Mouse (Mus musculus): Measurements from ENCODE around the gene Tmem53. TPM values are rescaled to one million over a fixed set of nuclear protein-coding genes. Genes with fewer than 3 reads are reported as not detected.

The Tmem53 gene
- total RNA-seq (2017) = 3.8 TPM in 1 of 2 replicates, not detected in the other

DNA sequence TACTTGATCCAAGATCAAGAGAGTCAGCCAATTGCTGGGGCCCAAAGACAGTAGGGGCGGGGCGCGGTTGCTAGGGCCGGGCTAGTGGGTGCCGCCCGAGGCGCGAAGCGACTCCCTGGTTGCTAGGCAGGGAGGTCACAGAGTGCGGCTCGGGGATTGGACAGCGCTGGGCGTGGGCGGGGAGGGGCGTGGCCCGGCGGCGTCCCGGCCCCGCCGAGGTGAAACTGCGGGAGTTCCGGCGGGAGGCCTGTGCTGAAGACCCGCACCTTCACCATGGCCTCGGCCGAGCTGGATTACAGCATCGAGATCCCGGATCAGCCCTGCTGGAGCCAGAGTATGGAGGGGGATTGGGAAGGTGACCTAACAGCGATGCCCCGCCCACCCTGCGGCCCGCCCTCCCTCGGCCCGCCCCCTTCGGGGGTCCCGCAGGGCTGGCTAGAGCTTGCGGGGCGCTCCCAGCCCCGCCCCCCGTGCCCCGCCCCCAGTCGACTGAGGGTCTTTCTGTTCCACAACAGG is at the start of gene Tmem53, which contains the start of gene Armh1:
Gene Tmem53, plus strand, starts transcription at position 151 of the 516 bp plus-strand sequence.
Gene Armh1, minus strand, starts transcription at position 325 of the 516 bp plus-strand sequence.
- ATAC-seq (replicated peaks in 1 of 2; ENCODE audit: insufficient read depth in 1 of 2, low FRiP score in 2 of 2, low TSS enrichment in 1 of 2, low read depth in 1 of 2, poor library complexity in 2 of 2, severe bottlenecking in 2 of 2) = peak; percentile 91 to 95

DNA sequence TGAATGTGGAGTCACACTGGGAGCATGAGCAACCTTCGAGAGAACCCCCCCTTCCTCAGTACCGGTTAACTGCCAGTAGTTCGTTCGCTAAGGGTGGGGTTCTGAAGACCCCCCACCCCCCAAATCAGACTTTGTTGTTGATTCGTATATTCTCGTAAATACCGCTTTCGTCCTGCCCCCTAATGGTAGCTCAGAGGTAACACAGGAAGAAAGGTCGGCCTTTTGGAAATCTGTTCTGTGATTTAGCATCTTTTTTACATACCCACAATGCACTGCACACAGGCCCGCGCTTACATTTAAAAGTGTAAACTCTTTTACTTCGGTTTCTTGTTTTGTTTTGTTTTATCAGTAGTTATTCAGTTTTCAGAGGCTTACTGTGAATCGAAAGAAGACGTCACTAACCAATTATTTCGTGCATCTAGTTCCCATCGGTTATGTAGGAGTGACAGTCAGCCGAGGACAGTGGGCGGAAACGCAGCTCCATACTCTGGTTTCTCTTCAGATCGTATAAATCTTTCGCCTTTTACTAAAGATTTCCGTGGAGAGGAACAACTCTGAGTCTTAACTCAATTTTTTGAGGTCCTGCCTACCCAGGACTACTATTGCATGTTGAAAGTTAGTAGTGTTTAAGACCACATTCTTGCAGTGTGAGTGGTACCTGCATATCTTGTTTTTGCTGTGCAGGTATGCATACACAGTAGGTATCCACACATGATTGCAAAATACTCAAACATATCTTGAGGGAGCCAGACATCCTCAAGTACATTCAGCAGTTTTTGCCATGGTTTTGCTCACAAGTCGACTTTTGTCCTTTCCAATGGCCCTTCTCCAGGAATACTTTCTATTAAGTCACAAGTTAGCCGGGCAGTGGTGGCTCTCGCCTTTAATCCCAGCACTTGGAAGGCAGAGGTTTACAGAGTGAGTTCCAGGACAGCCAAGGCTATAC is 49.4 kb upstream of the Tmem53 start:
- peak; percentile 56 to 84 for ATAC-seq (replicated peaks in 1 of 2; ENCODE audit: insufficient read depth in 1 of 2, low FRiP score in 2 of 2, low TSS enrichment in 1 of 2, low read depth in 1 of 2, poor library complexity in 2 of 2, severe bottlenecking in 2 of 2)

GRCm38 (mm10) chr4:117202992-117203354 is 48.8 kb upstream of the Tmem53 start:
- ATAC-seq (replicated peaks in 1 of 2; ENCODE audit: insufficient read depth in 1 of 2, low FRiP score in 2 of 2, low TSS enrichment in 1 of 2, low read depth in 1 of 2, poor library complexity in 2 of 2, severe bottlenecking in 2 of 2) = no peak

GRCm38 (mm10) chr4:117209592-117209991 is 42.2 kb upstream of the Tmem53 start:
- no peak for ATAC-seq (replicated peaks in 1 of 2; ENCODE audit: insufficient read depth in 1 of 2, low FRiP score in 2 of 2, low TSS enrichment in 1 of 2, low read depth in 1 of 2, poor library complexity in 2 of 2, severe bottlenecking in 2 of 2)

DNA sequence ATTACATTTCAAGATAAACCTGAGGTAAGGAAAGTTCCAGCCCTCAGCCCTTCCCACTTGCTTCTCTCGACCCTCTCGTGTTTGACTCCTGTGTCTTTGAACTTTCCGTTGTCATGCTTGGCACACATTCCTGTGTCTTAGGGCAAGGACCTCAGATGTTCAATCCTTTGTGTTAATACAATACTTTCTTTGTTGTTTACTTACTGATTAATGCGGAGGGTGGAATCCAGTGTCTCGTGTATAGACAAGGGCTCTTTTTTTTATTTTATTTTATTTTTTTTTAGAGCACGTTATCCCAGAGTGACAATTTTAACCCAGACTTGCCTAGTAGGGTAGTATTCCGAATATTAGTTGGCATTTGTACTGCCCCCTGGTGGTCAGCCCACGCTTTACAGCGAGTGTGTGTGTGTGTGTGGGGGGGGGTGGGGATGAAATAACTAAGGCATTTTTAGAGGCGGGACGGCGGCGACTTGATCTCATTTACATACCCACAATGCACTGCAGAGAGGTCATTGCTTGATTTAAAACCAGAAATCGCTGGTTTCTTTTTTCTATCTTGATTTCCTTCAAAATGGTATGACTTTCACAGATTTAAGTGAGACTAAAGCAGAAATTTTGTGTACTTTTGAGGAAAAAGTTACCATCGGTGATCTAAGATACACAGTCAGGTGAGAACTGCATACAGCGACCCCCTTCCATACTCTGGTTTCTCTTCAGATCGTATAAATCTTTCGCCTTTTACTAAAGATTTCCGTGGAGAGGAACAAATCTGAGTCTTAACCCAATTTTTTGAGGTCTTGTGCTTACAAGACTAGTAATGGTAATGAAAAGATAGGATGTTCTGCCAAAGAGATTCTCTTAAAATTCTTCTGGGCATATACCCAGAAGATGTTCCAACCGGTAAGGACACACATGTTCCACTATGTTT is 41.3 kb upstream of the Tmem53 start:
- ATAC-seq (replicated peaks in 1 of 2; ENCODE audit: insufficient read depth in 1 of 2, low FRiP score in 2 of 2, low TSS enrichment in 1 of 2, low read depth in 1 of 2, poor library complexity in 2 of 2, severe bottlenecking in 2 of 2) = peak; percentile 92 to 93; a peak in 3 of 4 replicates

DNA sequence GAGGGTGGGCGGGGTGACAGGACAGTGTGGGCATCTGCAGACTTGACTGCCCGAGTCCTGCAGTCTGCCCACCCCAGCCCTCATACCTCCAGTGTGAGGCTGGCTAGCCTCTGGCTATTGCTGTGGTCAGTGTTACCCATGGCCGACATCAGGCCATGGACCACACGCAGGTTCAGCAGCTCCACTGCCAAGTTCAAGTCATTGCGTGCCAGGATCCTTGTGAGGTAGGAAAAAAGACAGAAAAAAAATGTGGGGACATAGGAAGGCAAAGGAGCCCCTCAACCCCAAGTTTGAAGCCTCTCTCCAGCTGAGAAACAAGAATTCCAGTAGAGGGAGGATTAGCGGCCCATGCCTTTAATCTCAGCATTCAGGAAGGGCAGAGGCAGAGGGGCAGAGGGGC is 37.5 kb upstream of the Tmem53 start:
- no peak for ATAC-seq (replicated peaks in 1 of 2; ENCODE audit: insufficient read depth in 1 of 2, low FRiP score in 2 of 2, low TSS enrichment in 1 of 2, low read depth in 1 of 2, poor library complexity in 2 of 2, severe bottlenecking in 2 of 2)

GRCm38 (mm10) chr4:117217029-117217428 is 34.7 kb upstream of the Tmem53 start:
- no peak for ATAC-seq (replicated peaks in 1 of 2; ENCODE audit: insufficient read depth in 1 of 2, low FRiP score in 2 of 2, low TSS enrichment in 1 of 2, low read depth in 1 of 2, poor library complexity in 2 of 2, severe bottlenecking in 2 of 2)

DNA sequence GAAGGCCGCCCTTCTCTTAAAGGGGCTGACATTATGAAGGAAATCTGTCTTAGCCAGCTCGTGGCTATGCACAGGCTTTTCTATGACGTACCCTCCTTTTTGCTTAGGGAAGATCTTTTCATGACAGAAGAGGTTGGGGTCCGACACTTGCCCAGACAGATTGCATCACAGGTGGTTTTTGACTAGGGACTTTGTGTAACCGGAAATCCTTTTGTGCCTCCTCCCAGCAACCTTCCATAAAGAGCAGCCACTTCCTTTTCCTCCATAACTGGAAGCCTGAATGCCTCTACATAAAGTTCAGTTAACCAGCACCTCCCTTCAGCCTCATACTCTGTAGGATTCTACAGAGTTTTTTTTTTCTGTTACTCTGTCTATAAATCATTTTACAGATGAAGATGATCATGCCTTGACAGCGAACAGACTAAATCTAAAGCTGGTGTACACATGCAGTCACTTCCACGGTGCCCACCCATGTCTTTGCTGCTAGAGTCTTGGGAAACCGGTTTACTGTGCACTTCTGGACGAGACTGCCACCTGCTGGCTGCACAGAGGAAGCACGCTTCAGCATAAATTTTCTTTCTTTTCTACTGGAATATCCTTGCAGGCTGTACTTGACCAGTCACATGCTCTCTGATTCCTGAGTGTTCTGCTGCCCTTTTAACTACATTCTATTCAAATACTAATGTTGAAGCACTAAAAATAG is 33.1 kb upstream of the Tmem53 start:
- ATAC-seq (replicated peaks in 1 of 2; ENCODE audit: insufficient read depth in 1 of 2, low FRiP score in 2 of 2, low TSS enrichment in 1 of 2, low read depth in 1 of 2, poor library complexity in 2 of 2, severe bottlenecking in 2 of 2) = peak; percentile 84 to 85

GRCm38 (mm10) chr4:117220741-117221515 is 30.8 kb upstream of the Tmem53 start:
- no peak for ATAC-seq (replicated peaks in 1 of 2; ENCODE audit: insufficient read depth in 1 of 2, low FRiP score in 2 of 2, low TSS enrichment in 1 of 2, low read depth in 1 of 2, poor library complexity in 2 of 2, severe bottlenecking in 2 of 2)

DNA sequence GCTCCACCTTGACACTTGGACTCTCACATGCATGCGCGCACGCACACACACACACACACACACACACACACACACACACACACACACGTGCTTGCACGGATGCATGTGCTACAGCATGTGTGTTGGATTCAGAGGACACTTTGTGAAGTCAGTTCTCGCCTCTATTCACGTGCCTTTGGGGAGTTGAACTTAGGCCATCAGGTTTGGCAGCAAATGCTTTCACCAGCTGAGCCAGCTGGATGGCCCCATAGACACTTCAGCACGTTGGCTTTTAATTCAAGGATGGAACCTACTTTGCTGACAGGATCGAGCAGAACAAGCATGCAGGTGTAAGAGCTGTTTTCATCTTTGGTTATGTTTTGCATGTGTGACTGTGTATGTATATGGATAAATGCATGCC is 29.9 kb upstream of the Tmem53 start:
- ATAC-seq (replicated peaks in 1 of 2; ENCODE audit: insufficient read depth in 1 of 2, low FRiP score in 2 of 2, low TSS enrichment in 1 of 2, low read depth in 1 of 2, poor library complexity in 2 of 2, severe bottlenecking in 2 of 2) = no peak

- ATAC-seq (replicated peaks in 1 of 2; ENCODE audit: insufficient read depth in 1 of 2, low FRiP score in 2 of 2, low TSS enrichment in 1 of 2, low read depth in 1 of 2, poor library complexity in 2 of 2, severe bottlenecking in 2 of 2) = no peak
These were observed 28.8 kb upstream of the Tmem53 start for GRCm38 (mm10) chr4:117223001-117223400.

DNA sequence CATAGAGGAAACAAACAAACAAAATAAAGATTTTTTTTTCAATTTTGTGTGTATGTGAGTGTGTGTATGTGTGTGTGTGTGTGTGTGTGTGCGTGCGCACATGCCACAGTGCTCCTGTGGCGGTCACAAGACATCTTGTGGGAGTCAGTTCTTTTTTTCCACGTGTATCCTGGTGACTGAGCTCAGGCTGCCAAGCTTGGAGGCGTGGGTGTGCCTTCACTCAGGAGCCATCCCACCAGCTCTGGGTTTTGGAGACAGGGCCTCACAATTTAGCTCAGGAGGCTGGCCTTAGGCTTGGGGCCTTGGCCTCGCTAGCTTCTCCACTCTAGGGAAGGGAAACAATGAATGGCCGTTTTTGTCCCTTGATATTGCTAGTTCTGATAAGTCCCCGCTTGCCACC is 27.6 kb upstream of the Tmem53 start:
- ATAC-seq (replicated peaks in 1 of 2; ENCODE audit: insufficient read depth in 1 of 2, low FRiP score in 2 of 2, low TSS enrichment in 1 of 2, low read depth in 1 of 2, poor library complexity in 2 of 2, severe bottlenecking in 2 of 2) = no peak

DNA sequence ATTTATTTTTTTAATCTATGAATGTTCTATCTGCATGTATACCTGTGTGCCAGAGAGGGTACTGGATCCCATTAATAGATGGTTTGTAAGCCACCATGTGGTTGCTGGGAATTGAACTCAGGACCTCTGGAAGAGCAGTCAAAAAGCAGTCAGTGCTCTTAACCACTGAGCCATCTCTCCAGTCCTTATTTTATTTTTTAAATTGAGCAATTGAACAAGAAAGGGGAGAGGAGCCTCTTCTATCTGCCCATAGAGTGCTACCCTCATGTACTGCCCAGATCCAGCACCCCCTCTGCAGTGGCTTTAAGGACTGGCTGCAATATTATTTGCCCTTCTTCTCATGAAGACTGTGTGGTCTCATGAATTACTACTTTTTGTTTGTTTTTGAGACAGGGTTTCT is 26.5 kb upstream of the Tmem53 start:
- ATAC-seq (replicated peaks in 1 of 2; ENCODE audit: insufficient read depth in 1 of 2, low FRiP score in 2 of 2, low TSS enrichment in 1 of 2, low read depth in 1 of 2, poor library complexity in 2 of 2, severe bottlenecking in 2 of 2) = no peak

DNA sequence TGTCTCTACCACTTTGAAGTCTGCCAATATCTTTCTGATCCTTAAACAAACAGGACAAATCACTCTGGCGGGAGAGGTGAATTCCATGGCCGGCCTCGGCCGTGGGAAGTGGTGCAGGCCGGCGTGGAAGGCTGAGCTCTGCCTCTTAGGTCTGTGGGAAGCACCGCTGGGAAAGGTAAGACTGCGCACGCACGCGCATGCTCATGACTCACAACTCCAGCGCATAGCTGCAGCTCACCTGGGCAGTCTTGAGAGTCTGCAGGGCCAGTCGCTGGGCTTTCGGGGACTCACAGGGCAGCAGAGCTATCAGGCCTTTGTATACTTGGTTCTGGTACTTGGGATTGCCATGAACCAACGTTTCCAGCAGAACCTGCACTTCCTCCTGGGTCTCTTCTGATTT is 22.2 kb upstream of the Tmem53 start:
- no peak for ATAC-seq (replicated peaks in 1 of 2; ENCODE audit: insufficient read depth in 1 of 2, low FRiP score in 2 of 2, low TSS enrichment in 1 of 2, low read depth in 1 of 2, poor library complexity in 2 of 2, severe bottlenecking in 2 of 2)

- ATAC-seq (replicated peaks in 1 of 2; ENCODE audit: insufficient read depth in 1 of 2, low FRiP score in 2 of 2, low TSS enrichment in 1 of 2, low read depth in 1 of 2, poor library complexity in 2 of 2, severe bottlenecking in 2 of 2) = no peak
These were observed 21.4 kb upstream of the Tmem53 start for GRCm38 (mm10) chr4:117230331-117230730.

DNA sequence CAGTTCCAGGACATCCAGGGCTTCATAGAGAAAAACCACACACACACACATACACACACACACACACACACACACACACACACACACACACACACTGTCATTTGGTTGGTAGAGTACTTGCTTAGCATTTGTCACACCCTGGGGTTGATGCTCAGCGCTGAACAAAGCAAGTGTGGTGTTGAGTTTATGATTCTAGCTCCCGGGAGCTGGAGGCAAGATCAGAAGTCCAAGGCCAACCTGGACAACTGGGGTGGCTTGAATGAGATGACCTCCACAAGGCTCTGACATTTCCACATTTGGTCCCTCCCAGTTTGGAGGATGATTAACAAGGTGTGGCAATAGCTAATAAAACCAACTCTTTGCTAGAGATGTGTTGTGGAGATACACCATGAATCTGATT is 20.5 kb upstream of the Tmem53 start:
- no peak for ATAC-seq (replicated peaks in 1 of 2; ENCODE audit: insufficient read depth in 1 of 2, low FRiP score in 2 of 2, low TSS enrichment in 1 of 2, low read depth in 1 of 2, poor library complexity in 2 of 2, severe bottlenecking in 2 of 2)
